ENCODE assay signal across 15 mouse cellular contexts in genomic region chr7:114499293-114499692, GRCm38 (mm10).
DNase-seq lines count a peak whose midpoint lies in the region; ATAC-seq and TF ChIP-seq lines count a peak whose summit lies in the region.
"Had no signal": no experiment of that assay in that cellular context is flagged by ENCODE, and none has a peak within 500 bp of the region (broad histone marks: within the 10 kb centered on the region; RNA-seq: fewer than 3 reads in every experiment).

No protein-coding gene starts in this region.

- TF ChIP-seq EP300 in CH12.LX (IDR thresholded peaks at IDR 0.05; ENCODE audit: low read length): no peak

- H3K4me2 ChIP-seq in CH12.LX (ENCODE audit: insufficient read depth, low read depth, poor library complexity, severe bottlenecking): no peak overlapping the region
- H3K4me2 ChIP-seq: heart, embryonic 12.5 days; hindbrain, embryonic 15.5 days; neural tube, embryonic 13.5 days had no signal

- H3K27me3 ChIP-seq in CH12.LX (replicated peaks): no peaks in the 10 kb centered on the region
- H3K27me3 ChIP-seq: heart, embryonic 12.5 days; hindbrain, embryonic 15.5 days; neural tube, embryonic 13.5 days had no signal

- dilution Hi-C loops in CH12.LX (cut with MboI; ENCODE audit: extremely low pct_ligation_motif_present, extremely low pct_unique_long_range_greater_than_20kb, low sequenced_read_pairs): no loop called here

- H3K79me2 ChIP-seq in CH12.LX (replicated peaks; ENCODE audit: control insufficient read depth, extremely low read depth, insufficient read depth, poor library complexity, severe bottlenecking): no peaks in the 10 kb centered on the region

- peak; percentile 58 for ATAC-seq in megakaryocyte progenitor cell, adult 5-6 weeks (replicated peaks; ENCODE audit: poor library complexity)
- ATAC-seq in erythroid progenitor cell, adult 5-6 weeks (replicated peaks; ENCODE audit: low FRiP score, poor library complexity, severe bottlenecking): no peak

- no peak for DNase-seq in left cerebral cortex, adult 2 months (ENCODE audit: extremely low spot score in 1 of 2, low spot score in 2 of 2)
- DNase-seq in left cerebral cortex, postnatal 10 days (ENCODE audit: extremely low spot score in 1 of 2, low spot score in 2 of 2): no peak
- DNase-seq in A20 (ENCODE audit: low read depth, low spot score) (peak; percentile 28), CH12.LX (ENCODE audit: extremely low read depth) (no peak)
- no peak for DNase-seq in adrenal gland, postnatal 4 days (ENCODE audit: low spot score in 2 of 2)
- DNase-seq: gastrocnemius, postnatal 14 days; kidney, postnatal 10 days; right cerebral cortex, postnatal 14 days had no signal

- no peak overlapping the region for H3K27ac ChIP-seq in left cerebral cortex, adult 2 months
- H3K27ac ChIP-seq in CH12.LX (ENCODE audit: insufficient read depth, low read depth): no peak overlapping the region
- H3K27ac ChIP-seq: hindbrain, embryonic 15.5 days; liver, embryonic 14.5 days; midbrain, embryonic 10.5 days; neural tube, embryonic 13.5 days had no signal

- no peak for TF ChIP-seq POLR2A in CH12.LX (IDR thresholded peaks at IDR 0.05; ENCODE audit: low read depth, low read length)

- TF ChIP-seq CTCF in left cerebral cortex, adult 2 months (IDR thresholded peaks at IDR 0.05): peak; percentile 58
- TF ChIP-seq CTCF in CH12.LX (conservative IDR thresholded peaks at IDR 0.05 in 1 of 2, IDR thresholded peaks at IDR 0.05 in 1 of 2; ENCODE audit: low read depth in 2 of 2, low read length in 2 of 2): peak in 1 of 2 experiments; percentile 62; a peak in 2 of 4 replicates

- H3K4me3 ChIP-seq in left cerebral cortex, adult 2 months: no peak overlapping the region
- H3K4me3 ChIP-seq in CH12.LX (replicated peaks in 1 of 3; ENCODE audit: low read depth in 2 of 3, low read length in 2 of 3, poor library complexity in 1 of 3): no peak overlapping the region
- H3K4me3 ChIP-seq: heart, embryonic 12.5 days; hindbrain, embryonic 15.5 days; midbrain, embryonic 10.5 days; neural tube, embryonic 13.5 days had no signal

- H3K9me3 ChIP-seq in CH12.LX (replicated peaks; ENCODE audit: low read length): no peaks in the 10 kb centered on the region
- H3K9me3 ChIP-seq: heart, embryonic 12.5 days; hindbrain, embryonic 15.5 days; midbrain, embryonic 10.5 days; neural tube, embryonic 13.5 days had no signal

- H3K36me3 ChIP-seq in CH12.LX (replicated peaks in 1 of 2; ENCODE audit: control insufficient read depth in 1 of 2, insufficient read depth in 1 of 2, low read length in 1 of 2): peaks cover 6 to 12% of the 10 kb centered on the region in 2 experiments
- H3K36me3 ChIP-seq: heart, embryonic 12.5 days; hindbrain, embryonic 15.5 days; neural tube, embryonic 13.5 days had no signal

- intact Hi-C loops in left cerebral cortex, adult 2 months (cut with DNase I): loop anchor here (5.0 kb wide), 1 partner anchor 82 kb away; the partner anchor contains the start of gene Pde3b
- intact Hi-C loops in left cerebral cortex, postnatal 10 days (cut with DNase I): no loop called here

- no peak overlapping the region for H3K9ac ChIP-seq in CH12.LX (ENCODE audit: insufficient read depth, low read depth)
- H3K9ac ChIP-seq: heart, embryonic 12.5 days; hindbrain, embryonic 15.5 days; liver, embryonic 14.5 days; neural tube, embryonic 13.5 days had no signal

- TF ChIP-seq RAD21 in CH12.LX (IDR thresholded peaks at IDR 0.05; ENCODE audit: low read depth, low read length): peak; percentile 68

- H3K4me1 ChIP-seq in CH12.LX (ENCODE audit: control insufficient read depth in 1 of 2, insufficient read depth in 2 of 2): no peaks in the 10 kb centered on the region; a peak in 1 of 4 replicates
- H3K4me1 ChIP-seq: heart, embryonic 12.5 days; hindbrain, embryonic 15.5 days; midbrain, embryonic 10.5 days; neural tube, embryonic 13.5 days had no signal

- in situ Hi-C loops in CH12.LX (cut with MboI; ENCODE audit: low pct_ligation_motif_present, low pct_unique_long_range_greater_than_20kb, low sequenced_read_pairs): no loop called here

TF ChIP-seq in CH12.LX, 34 proteins besides CTCF, POLR2A, EP300 and RAD21:
- TF ChIP-seq CHD2 (IDR thresholded peaks at IDR 0.05; ENCODE audit: low read length) (no peak), E2F4 (IDR thresholded peaks at IDR 0.05; ENCODE audit: insufficient replicate concordance, low read depth, low read length) (no peak), SMC3 (IDR thresholded peaks at IDR 0.05; ENCODE audit: low read depth, low read length) (peak; percentile 45)
